Mouse (Mus musculus) stomach, embryonic 14.5 days (tissue): ENCODE data around the gene Plekha4. TPM values are rescaled to one million over a fixed set of nuclear protein-coding genes. Genes with fewer than 3 reads are reported as not detected.
A peak's percentile ranks its signal among the peaks of the same experiment; 100 is the strongest.
"Not testable (repeated sequence)": the region's sequence is repeated elsewhere in the genome, so short reads cannot be mapped to it uniquely, and the experiment has no call there.

Source experiments
- ATAC-seq: fragments of 200-750 bp; cut with Nextera tagmentation; 2 replicates; pipeline ENCODE4 v1.8.0; 2017; ENCODE audit warnings: low read depth, moderate TSS enrichment; ENCODE audit not compliant: insufficient number of reproducible peaks, insufficient read depth, low FRiP score
- H3K27ac ChIP-seq: fragments of 300-500 bp; sonication (generic); 2 replicates; pipeline ENCODE4 v1.5.1; 2014; ENCODE audit warnings: mild to moderate bottlenecking, low read length, moderate library complexity, mixed read lengths
- H3K27me3 ChIP-seq: fragments of 300-500 bp; sonication (generic); 2 replicates; pipeline ENCODE4 v1.6.1; 2014; ENCODE audit warnings: low read length, control low read depth, mixed read lengths; ENCODE audit not compliant: control insufficient read depth, insufficient read depth
- H3K36me3 ChIP-seq: fragments of 300-500 bp; sonication (generic); 2 replicates; pipeline ENCODE4 v1.6.1; 2014; ENCODE audit warnings: mild to moderate bottlenecking, control low read depth, low read length, moderate library complexity, mixed read lengths; ENCODE audit not compliant: control insufficient read depth, insufficient read depth
- H3K4me1 ChIP-seq: fragments of 300-500 bp; sonication (generic); 2 replicates; pipeline ENCODE4 v1.6.1; 2014; ENCODE audit warnings: low read length, control low read depth, mixed read lengths; ENCODE audit not compliant: control insufficient read depth, insufficient read depth
- H3K4me2 ChIP-seq: fragments of 300-500 bp; sonication (generic); replicated peaks from 2 replicates; pipeline ENCODE4 v1.6.1; 2014; ENCODE audit warnings: low read depth, low read length, control low read depth
- H3K4me3 ChIP-seq: fragments of 300-500 bp; sonication (generic); 2 replicates; pipeline ENCODE4 v1.5.1; 2014; ENCODE audit warnings: low read depth, low read length, control low read depth
- H3K9ac ChIP-seq: fragments of 300-500 bp; sonication (generic); replicated peaks from 2 replicates; pipeline ENCODE4 v1.6.1; 2014; ENCODE audit warnings: low read depth, mild to moderate bottlenecking, control low read depth, low read length, moderate library complexity, mixed read lengths
- H3K9me3 ChIP-seq: fragments of 300-500 bp; sonication (generic); 2 replicates; pipeline ENCODE4 v1.6.1; 2016; ENCODE audit warnings: low read depth, low read length, control low read depth; ENCODE audit not compliant: control insufficient read depth
- WGBS: fragments of 180-500 bp; shearing (Covaris S2); extraction: QIAGEN DNeasy Blood & Tissue Kit; methylation state at CpG from one replicate; pipeline ENCODE4 v1.1.7; 2014; 5-methylcytosine and 5-hydroxymethylcytosine counted together
- polyA plus RNA-seq: library from polyadenylated mRNA; unstranded; fragments of >200 nt; fragmentation: Nextera tagmentation; extraction: Ambion mirVana; gene quantifications from 2 replicates; pipeline ENCODE4 v1.2.1, GENCODE M21; 2014

The Plekha4 gene
- polyA plus RNA-seq = 1.5 and 2.6 TPM in 2 replicates

GRCm38 (mm10) chr7:45525809-45526473 is at the start of gene Plekha4, which contains the start of gene Ppp1r15a:
Gene Plekha4, plus strand, starts transcription at chr7:45526330.
Gene Ppp1r15a, minus strand, starts transcription at chr7:45526268.
- H3K27me3 ChIP-seq = no peaks in the 10 kb centered on the region
- peak within 1 kb of the TSS; percentile 91 for H3K4me2 ChIP-seq
- peak; percentile 85 for ATAC-seq
- H3K4me3 ChIP-seq = peak within 1 kb of the TSS; percentile 85
- H3K9ac ChIP-seq = peak within 1 kb of the TSS; percentile 89
- peak within 1 kb of the TSS; percentile 91 for H3K27ac ChIP-seq
- peaks cover 33% of the 10 kb centered on the region for H3K4me1 ChIP-seq
- WGBS = under 1% methylated on average over 54 of the region's 54 CpGs
- H3K9me3 ChIP-seq = no peaks in the 10 kb centered on the region
- H3K36me3 ChIP-seq = peaks cover 5% of the 10 kb centered on the region; the same call in 1 of the 2 replicates

DNA sequence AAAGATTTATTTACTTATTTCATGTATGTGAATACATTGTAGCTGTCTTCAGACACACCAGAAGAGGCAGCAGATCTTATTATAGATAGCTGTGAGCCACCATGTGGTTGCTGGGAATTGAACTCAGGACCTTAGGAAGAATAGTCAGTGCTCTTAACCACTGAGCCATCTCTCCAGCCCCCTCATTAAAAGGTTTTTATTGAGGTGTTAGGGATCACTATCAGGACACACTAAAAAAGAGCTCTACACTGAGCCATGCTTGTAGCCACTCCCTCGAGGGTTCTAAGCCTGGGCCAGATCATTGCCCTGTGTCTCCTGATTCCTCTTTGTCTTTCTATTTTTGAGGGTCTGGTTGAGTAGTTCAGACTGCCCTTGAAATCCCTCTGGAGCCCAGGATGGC is 49.7 kb upstream of the Plekha4 start:
- Histone ChIP-seq H3K27me3 (no peaks in the 10 kb centered on the region), H3K27ac (no peak overlapping the region), H3K4me3 (no peak overlapping the region), H3K4me1 (no peaks in the 10 kb centered on the region), H3K4me2 (no peak overlapping the region), H3K9me3 (no peaks in the 10 kb centered on the region), H3K36me3 (no peaks in the 10 kb centered on the region), H3K9ac (no peak overlapping the region)
- WGBS = 50% methylated on average over 1 of the region's 1 CpGs
- no peak for ATAC-seq

- H3K9me3 ChIP-seq = no peaks in the 10 kb centered on the region
- H3K36me3 ChIP-seq = no peaks in the 10 kb centered on the region
- no peaks in the 10 kb centered on the region for H3K4me1 ChIP-seq
- WGBS = 8% methylated on average over 3 of the region's 3 CpGs
- no peak overlapping the region for H3K9ac ChIP-seq
- no peak for ATAC-seq
- no peaks in the 10 kb centered on the region for H3K27me3 ChIP-seq
- H3K4me2 ChIP-seq = no peak overlapping the region
- no peak overlapping the region for H3K4me3 ChIP-seq
- no peak overlapping the region for H3K27ac ChIP-seq
These were observed 49.1 kb upstream of the Plekha4 start for GRCm38 (mm10) chr7:45477003-45477402.

DNA sequence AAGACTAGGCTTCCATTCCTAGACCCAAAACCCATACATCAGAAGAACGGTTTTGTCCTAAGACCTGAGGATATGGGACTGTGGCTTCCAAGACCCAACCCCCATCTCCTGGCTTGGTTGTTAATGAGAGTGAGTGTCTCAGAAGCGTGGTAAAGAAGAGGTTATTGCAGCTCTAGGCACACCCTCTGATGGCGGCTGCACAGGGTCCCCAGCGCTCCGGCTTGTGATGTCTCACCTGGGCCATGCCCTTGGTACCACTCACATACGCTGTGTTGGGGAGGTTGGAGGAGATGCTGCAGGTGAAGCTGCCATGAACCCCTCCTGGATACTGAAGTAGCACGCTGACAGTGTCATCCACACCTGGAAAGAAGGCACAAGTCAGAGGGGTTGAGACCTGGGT is 47.4 kb upstream of the Plekha4 start:
- Histone ChIP-seq H3K4me3 (no peak overlapping the region), H3K9ac (no peak overlapping the region), H3K9me3 (no peaks in the 10 kb centered on the region), H3K4me2 (no peak overlapping the region), H3K4me1 (no peaks in the 10 kb centered on the region), H3K27me3 (no peaks in the 10 kb centered on the region), H3K27ac (no peak overlapping the region), H3K36me3 (no peaks in the 10 kb centered on the region)
- no peak for ATAC-seq
- 95% methylated on average over 7 of the region's 7 CpGs for WGBS

DNA sequence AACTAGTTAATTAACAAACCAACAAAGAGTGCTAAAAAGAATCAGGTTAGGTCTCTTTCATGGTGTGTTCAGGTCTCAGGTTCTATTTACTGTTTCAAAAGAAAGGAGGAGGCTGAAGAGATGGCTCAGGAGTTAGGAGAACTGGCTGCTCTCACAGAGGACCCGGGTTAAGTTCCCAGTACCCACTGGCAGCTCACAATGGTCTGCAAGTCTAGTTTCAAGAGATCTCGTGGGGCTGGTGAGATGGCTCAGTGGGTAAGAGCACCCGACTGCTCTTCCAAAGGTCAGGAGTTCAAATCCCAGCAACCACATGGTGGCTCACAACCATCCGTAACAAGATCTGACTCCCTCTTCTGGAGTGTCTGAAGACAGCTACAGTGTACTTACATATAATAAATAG is 45.8 kb upstream of the Plekha4 start:
- not testable (repeated sequence) for H3K4me2 ChIP-seq, H3K9ac ChIP-seq, H3K9me3 ChIP-seq, H3K27me3 ChIP-seq, H3K27ac ChIP-seq, H3K4me1 ChIP-seq, ATAC-seq, H3K36me3 ChIP-seq, H3K4me3 ChIP-seq
- 71% methylated on average over 3 of the region's 4 CpGs for whole genome bisulfite sequencing

GRCm38 (mm10) chr7:45481374-45481927 is 44.7 kb upstream of the Plekha4 start, which contains the start of gene Tulp2:
Gene Tulp2, plus strand, starts transcription at chr7:45481877.
- no peaks in the 10 kb centered on the region for H3K27me3 ChIP-seq
- no peaks in the 10 kb centered on the region for H3K9me3 ChIP-seq
- ATAC-seq = peak; percentile 71; the same call in 1 of the 2 replicates
- no peaks in the 10 kb centered on the region for H3K4me1 ChIP-seq
- no peak within 1 kb of the TSS for H3K27ac ChIP-seq
- H3K9ac ChIP-seq = no peak within 1 kb of the TSS
- WGBS = 46% methylated on average over 15 of the region's 15 CpGs
- H3K4me3 ChIP-seq = no peak within 1 kb of the TSS
- no peak within 1 kb of the TSS for H3K4me2 ChIP-seq
- H3K36me3 ChIP-seq = no peaks in the 10 kb centered on the region

- Histone ChIP-seq H3K9ac (no peak overlapping the region), H3K4me3 (no peak overlapping the region), H3K4me1 (no peaks in the 10 kb centered on the region), H3K9me3 (no peaks in the 10 kb centered on the region), H3K27ac (no peak overlapping the region), H3K4me2 (no peak overlapping the region), H3K27me3 (no peaks in the 10 kb centered on the region), H3K36me3 (no peaks in the 10 kb centered on the region)
- 71% methylated on average over 1 of the region's 1 CpGs for WGBS
- no peak for ATAC-seq
These were observed 44.0 kb upstream of the Plekha4 start for GRCm38 (mm10) chr7:45482166-45482565.

- H3K9me3 ChIP-seq, H3K36me3 ChIP-seq, H3K4me3 ChIP-seq, H3K4me2 ChIP-seq, H3K27me3 ChIP-seq, ATAC-seq, H3K4me1 ChIP-seq, H3K9ac ChIP-seq, H3K27ac ChIP-seq: not testable (repeated sequence)
- WGBS = 90% methylated on average over 5 of the region's 5 CpGs
These were observed 41.1 kb upstream of the Plekha4 start for GRCm38 (mm10) chr7:45484985-45485384.
